Mouse (Mus musculus) stomach, embryonic 14.5 days (tissue): Measurements from ENCODE around the gene Stim2. TPM values are rescaled to one million over a fixed set of nuclear protein-coding genes. Genes with fewer than 3 reads are reported as not detected.

Experiments
- ATAC-seq: fragments of 200-750 bp; cut with Nextera tagmentation; 2 replicates; pipeline ENCODE4 v1.8.0; 2017; ENCODE audit warnings: low read depth, moderate TSS enrichment; ENCODE audit not compliant: insufficient number of reproducible peaks, insufficient read depth, low FRiP score
- H3K27ac ChIP-seq: fragments of 300-500 bp; sonication (generic); 2 replicates; pipeline ENCODE4 v1.5.1; 2014; ENCODE audit warnings: mild to moderate bottlenecking, low read length, moderate library complexity, mixed read lengths
- H3K27me3 ChIP-seq: fragments of 300-500 bp; sonication (generic); 2 replicates; pipeline ENCODE4 v1.6.1; 2014; ENCODE audit warnings: low read length, control low read depth, mixed read lengths; ENCODE audit not compliant: control insufficient read depth, insufficient read depth
- H3K36me3 ChIP-seq: fragments of 300-500 bp; sonication (generic); 2 replicates; pipeline ENCODE4 v1.6.1; 2014; ENCODE audit warnings: mild to moderate bottlenecking, control low read depth, low read length, moderate library complexity, mixed read lengths; ENCODE audit not compliant: control insufficient read depth, insufficient read depth
- H3K4me1 ChIP-seq: fragments of 300-500 bp; sonication (generic); 2 replicates; pipeline ENCODE4 v1.6.1; 2014; ENCODE audit warnings: low read length, control low read depth, mixed read lengths; ENCODE audit not compliant: control insufficient read depth, insufficient read depth
- H3K4me2 ChIP-seq: fragments of 300-500 bp; sonication (generic); replicated peaks from 2 replicates; pipeline ENCODE4 v1.6.1; 2014; ENCODE audit warnings: low read depth, low read length, control low read depth
- H3K4me3 ChIP-seq: fragments of 300-500 bp; sonication (generic); 2 replicates; pipeline ENCODE4 v1.5.1; 2014; ENCODE audit warnings: low read depth, low read length, control low read depth
- H3K9ac ChIP-seq: fragments of 300-500 bp; sonication (generic); replicated peaks from 2 replicates; pipeline ENCODE4 v1.6.1; 2014; ENCODE audit warnings: low read depth, mild to moderate bottlenecking, control low read depth, low read length, moderate library complexity, mixed read lengths
- H3K9me3 ChIP-seq: fragments of 300-500 bp; sonication (generic); 2 replicates; pipeline ENCODE4 v1.6.1; 2016; ENCODE audit warnings: low read depth, low read length, control low read depth; ENCODE audit not compliant: control insufficient read depth
- WGBS: fragments of 180-500 bp; shearing (Covaris S2); extraction: QIAGEN DNeasy Blood & Tissue Kit; methylation state at CpG from one replicate; pipeline ENCODE4 v1.1.7; 2014; 5-methylcytosine and 5-hydroxymethylcytosine counted together
- polyA plus RNA-seq: library from polyadenylated mRNA; unstranded; fragments of >200 nt; fragmentation: Nextera tagmentation; extraction: Ambion mirVana; gene quantifications from 2 replicates; pipeline ENCODE4 v1.2.1, GENCODE M21; 2014

The Stim2 gene
- polyA plus RNA-seq, result 18.3 and 18.5 TPM in 2 replicates

GRCm38 (mm10) chr5:53998146-53998742 lies at the start of gene Stim2:
Gene Stim2 (plus strand): TSS chr5:53998499.
- peak within 1 kb of the TSS; percentile 88 for H3K9ac ChIP-seq
- H3K36me3 ChIP-seq, result no peaks in the 10 kb centered on the region
- no peaks in the 10 kb centered on the region for H3K9me3 ChIP-seq
- peak within 1 kb of the TSS; percentile 83 for H3K4me3 ChIP-seq
- peak; percentile 95 for ATAC-seq
- H3K27ac ChIP-seq, result peak within 1 kb of the TSS; percentile 89
- WGBS, result under 1% methylated on average over 51 of the region's 71 CpGs
- H3K4me2 ChIP-seq, result peak within 1 kb of the TSS; percentile 83
- no peaks in the 10 kb centered on the region for H3K27me3 ChIP-seq
- peaks cover 13% of the 10 kb centered on the region for H3K4me1 ChIP-seq

GRCm38 (mm10) chr5:53948606-53949266 lies 49.6 kb upstream of the Stim2 start:
- H3K9me3 ChIP-seq, result no peaks in the 10 kb centered on the region
- no peak overlapping the region for H3K4me3 ChIP-seq
- no peak for ATAC-seq
- H3K27ac ChIP-seq, result no peak overlapping the region
- 0 out of 2 replicates have a peak, but pooled peaks cover 4% of the 10 kb centered on the region for H3K4me1 ChIP-seq
- H3K9ac ChIP-seq, result no peak overlapping the region
- H3K27me3 ChIP-seq, result no peaks in the 10 kb centered on the region
- no peaks in the 10 kb centered on the region for H3K36me3 ChIP-seq
- 79% methylated on average over 8 of the region's 8 CpGs for WGBS
- no peak overlapping the region for H3K4me2 ChIP-seq

- no peaks in the 10 kb centered on the region for H3K27me3 ChIP-seq
- 43% methylated on average over 7 of the region's 7 CpGs for WGBS
- H3K9ac ChIP-seq, result no peak overlapping the region
- H3K4me1 ChIP-seq, result 0 out of 2 replicates have a peak, but pooled peaks cover 4% of the 10 kb centered on the region
- H3K9me3 ChIP-seq, result no peaks in the 10 kb centered on the region
- no peak for ATAC-seq
- H3K4me3 ChIP-seq, result no peak overlapping the region
- no peaks in the 10 kb centered on the region for H3K36me3 ChIP-seq
- no peak overlapping the region for H3K4me2 ChIP-seq
- no peak overlapping the region for H3K27ac ChIP-seq
These were observed 48.1 kb upstream of the Stim2 start for GRCm38 (mm10) chr5:53950189-53950588.

- Histone ChIP-seq H3K27ac (no peak overlapping the region), H3K9ac (no peak overlapping the region), H3K4me3 (no peak overlapping the region), H3K27me3 (no peaks in the 10 kb centered on the region), H3K36me3 (no peaks in the 10 kb centered on the region), H3K4me1 (no peaks in the 10 kb centered on the region), H3K4me2 (no peak overlapping the region), H3K9me3 (no peaks in the 10 kb centered on the region)
- ATAC-seq, result no peak
These were observed 45.1 kb upstream of the Stim2 start for GRCm38 (mm10) chr5:53953216-53953615.

- ATAC-seq, result no peak
- H3K27ac ChIP-seq, result no peak overlapping the region
- no peaks in the 10 kb centered on the region for H3K9me3 ChIP-seq
- H3K27me3 ChIP-seq, result no peaks in the 10 kb centered on the region
- WGBS, result 89% methylated on average over 2 of the region's 2 CpGs
- H3K36me3 ChIP-seq, result no peaks in the 10 kb centered on the region
- H3K9ac ChIP-seq, result no peak overlapping the region
- no peak overlapping the region for H3K4me3 ChIP-seq
- no peaks in the 10 kb centered on the region for H3K4me1 ChIP-seq
- no peak overlapping the region for H3K4me2 ChIP-seq
These were observed 44.5 kb upstream of the Stim2 start for GRCm38 (mm10) chr5:53953797-53954196.

GRCm38 (mm10) chr5:53955966-53956365 lies 42.3 kb upstream of the Stim2 start:
- no peaks in the 10 kb centered on the region for H3K9me3 ChIP-seq
- H3K4me1 ChIP-seq, result no peaks in the 10 kb centered on the region
- H3K9ac ChIP-seq, result no peak overlapping the region
- no peak overlapping the region for H3K4me3 ChIP-seq
- no peak overlapping the region for H3K27ac ChIP-seq
- 88% methylated on average over 2 of the region's 2 CpGs for WGBS
- H3K27me3 ChIP-seq, result no peaks in the 10 kb centered on the region
- no peak overlapping the region for H3K4me2 ChIP-seq
- no peak for ATAC-seq
- no peaks in the 10 kb centered on the region for H3K36me3 ChIP-seq

GRCm38 (mm10) chr5:53956396-53957314 lies 41.6 kb upstream of the Stim2 start:
- no peak overlapping the region for H3K9ac ChIP-seq
- H3K4me3 ChIP-seq, result no peak overlapping the region
- ATAC-seq, result no peak
- no peaks in the 10 kb centered on the region for H3K36me3 ChIP-seq
- H3K27me3 ChIP-seq, result no peaks in the 10 kb centered on the region
- WGBS, result 91% methylated on average over 19 of the region's 19 CpGs
- H3K4me1 ChIP-seq, result no peaks in the 10 kb centered on the region
- no peaks in the 10 kb centered on the region for H3K9me3 ChIP-seq
- H3K27ac ChIP-seq, result no peak overlapping the region
- H3K4me2 ChIP-seq, result no peak overlapping the region

- H3K27ac ChIP-seq, result no peak overlapping the region
- no peaks in the 10 kb centered on the region for H3K4me1 ChIP-seq
- no peaks in the 10 kb centered on the region for H3K27me3 ChIP-seq
- H3K4me2 ChIP-seq, result no peak overlapping the region
- no peak overlapping the region for H3K9ac ChIP-seq
- no peaks in the 10 kb centered on the region for H3K9me3 ChIP-seq
- 44% methylated on average over 6 of the region's 6 CpGs for WGBS
- ATAC-seq, result no peak
- no peak overlapping the region for H3K4me3 ChIP-seq
- H3K36me3 ChIP-seq, result no peaks in the 10 kb centered on the region
These were observed 41.0 kb upstream of the Stim2 start for GRCm38 (mm10) chr5:53957348-53957747.
